ENCODE assay signal across 10 mouse cellular contexts in the genomic region with DNA sequence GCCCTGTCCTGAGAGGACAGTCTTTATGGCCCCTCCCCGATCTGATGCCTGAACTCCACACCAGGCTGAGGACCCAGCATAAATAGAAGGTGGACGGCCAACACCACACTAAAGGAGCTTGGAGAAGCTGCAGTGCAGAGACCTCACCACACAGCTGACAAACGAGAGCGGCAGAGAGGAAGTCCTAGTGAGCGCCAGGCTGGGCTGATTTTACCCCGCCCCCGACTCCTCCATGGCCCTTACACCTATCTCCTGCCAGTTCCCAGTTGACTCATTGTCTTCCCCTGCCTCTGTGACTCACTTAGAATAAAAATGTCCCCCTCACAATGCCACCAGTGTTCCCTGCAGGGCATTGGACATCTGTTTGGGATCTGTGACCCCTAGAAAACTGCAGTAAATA. TPM values are rescaled to one million over a fixed set of nuclear protein-coding genes. Genes with fewer than 3 reads are reported as not detected.
DNase-seq lines count a peak whose midpoint lies in the region; ATAC-seq and TF ChIP-seq lines count a peak whose summit lies in the region.
"Had no signal": no experiment of that assay in that cellular context is flagged by ENCODE, and none has a peak within 500 bp of the region (broad histone marks: within the 10 kb centered on the region; RNA-seq: fewer than 3 reads in every experiment).

No protein-coding gene starts in this region.

- no peaks in the 10 kb centered on the region for H3K27me3 ChIP-seq in midbrain, embryonic 16.5 days (ENCODE audit: control insufficient read depth, insufficient read depth, low read depth, low read length)
- H3K27me3 ChIP-seq in forebrain, embryonic 16.5 days (replicated peaks; ENCODE audit: control insufficient read depth, insufficient read depth, low read length), result no peaks in the 10 kb centered on the region

- ATAC-seq in CD4-positive, CD25-positive, alpha-beta regulatory T cell, adult 4 months, result peak; percentile 63
- ATAC-seq in megakaryocyte-erythroid progenitor cell, adult 5-6 weeks (replicated peaks; ENCODE audit: low FRiP score, low TSS enrichment, poor library complexity, severe bottlenecking), result no peak
- ATAC-seq in midbrain, embryonic 16.5 days, result no peak
- no peak for ATAC-seq in forebrain, embryonic 16.5 days

- no peak for TF ChIP-seq POLR2A in brain, embryonic 14.5 days (IDR thresholded peaks at IDR 0.05; ENCODE audit: borderline replicate concordance, extremely low read depth, insufficient read depth, insufficient read length, poor library complexity, severe bottlenecking)

- H3K9ac ChIP-seq in midbrain, embryonic 16.5 days (ENCODE audit: low read depth, low read length), result no peak overlapping the region
- H3K9ac ChIP-seq in forebrain, embryonic 16.5 days (replicated peaks; ENCODE audit: low read depth, low read length), result no peak overlapping the region
- H3K9ac ChIP-seq: heart, embryonic 13.5 days had no signal

- H3K36me3 ChIP-seq in midbrain, embryonic 16.5 days (ENCODE audit: control insufficient read depth, insufficient read depth, low read length), result no peaks in the 10 kb centered on the region
- H3K36me3 ChIP-seq in forebrain, embryonic 16.5 days (ENCODE audit: control insufficient read depth, insufficient read depth), result no peaks in the 10 kb centered on the region
- H3K36me3 ChIP-seq: heart, embryonic 13.5 days had no signal

- no peaks in the 10 kb centered on the region for H3K9me3 ChIP-seq in midbrain, embryonic 16.5 days (replicated peaks; ENCODE audit: control insufficient read depth, low read length, poor library complexity, severe bottlenecking)
- no peaks in the 10 kb centered on the region for H3K9me3 ChIP-seq in forebrain, embryonic 16.5 days (ENCODE audit: control insufficient read depth, low read length)
- H3K9me3 ChIP-seq: heart, embryonic 13.5 days had no signal

- TF ChIP-seq CTCF in brain, embryonic 14.5 days (IDR thresholded peaks at IDR 0.05; ENCODE audit: borderline replicate concordance, extremely low read depth, insufficient read depth, insufficient read length), result no peak

- H3K27ac ChIP-seq in midbrain, embryonic 16.5 days (ENCODE audit: low read length), result no peak overlapping the region
- H3K27ac ChIP-seq in forebrain, embryonic 16.5 days (ENCODE audit: low read length), result no peak overlapping the region
- H3K27ac ChIP-seq: heart, embryonic 13.5 days had no signal

- WGBS in midbrain, embryonic 16.5 days, result 64% methylated on average over 7 of the region's 7 CpGs
- 48% methylated on average over 7 of the region's 7 CpGs for WGBS in forebrain, embryonic 16.5 days

- H3K4me3 ChIP-seq in midbrain, embryonic 16.5 days (ENCODE audit: low read depth, low read length), result no peak overlapping the region
- H3K4me3 ChIP-seq in forebrain, embryonic 16.5 days (replicated peaks; ENCODE audit: low read length), result no peak overlapping the region
- H3K4me3 ChIP-seq: heart, embryonic 13.5 days had no signal

- DNase-seq in kidney, postnatal 4 days, result peak; percentile 41 to 51
- no peak for DNase-seq in kidney, adult 18-20 months
- DNase-seq in brain, embryonic 14.5 days (ENCODE audit: low read depth), result peak; percentile 43
- peak; percentile 47 for DNase-seq in lung, postnatal 25 days (ENCODE audit: low spot score)

- H3K4me2 ChIP-seq in midbrain, embryonic 16.5 days (ENCODE audit: low read length), result no peak overlapping the region
- no peak overlapping the region for H3K4me2 ChIP-seq in forebrain, embryonic 16.5 days (ENCODE audit: low read length)
- H3K4me2 ChIP-seq: heart, embryonic 13.5 days had no signal

- H3K4me1 ChIP-seq in midbrain, embryonic 16.5 days (ENCODE audit: control insufficient read depth, insufficient read depth, low read length), result peaks cover 11% of the 10 kb centered on the region
- H3K4me1 ChIP-seq in forebrain, embryonic 16.5 days (replicated peaks; ENCODE audit: control insufficient read depth, insufficient read depth, low read length), result peaks cover 22% of the 10 kb centered on the region

RNA-seq across cellular contexts. Expression of a gene that starts 13.6 kb away (rescaled TPM):
- polyA plus RNA-seq in CD4-positive, CD25-positive, alpha-beta regulatory T cell, adult 4 months (2017; shearing (Covaris generic)), result not detected
- polyA plus RNA-seq in brain, embryonic 14.5 days (2012; rRNA removed), result not detected in 2 replicates
- not detected in 2 replicates for total RNA-seq in megakaryocyte-erythroid progenitor cell, adult 5-6 weeks (2014; fragmentation: Nextera tagmentation)
- total RNA-seq in megakaryocyte-erythroid progenitor cell, adult 5-6 weeks (2017), result not detected in 2 replicates
- not detected in 2 replicates for polyA plus RNA-seq in midbrain, embryonic 16.5 days (2015; fragmentation: Nextera tagmentation; extraction: Ambion mirVana)
- polyA plus RNA-seq in forebrain, embryonic 16.5 days (2015; fragmentation: Nextera tagmentation; extraction: Ambion mirVana), result not detected in 2 replicates
- polyA plus RNA-seq: heart, embryonic 13.5 days; liver, embryonic 16.5 days had no signal

RNA-seq across cellular contexts. Expression of a gene that starts 44.1 kb away (rescaled TPM):
- polyA plus RNA-seq in CD4-positive, CD25-positive, alpha-beta regulatory T cell, adult 4 months (2017; shearing (Covaris generic)), result not detected
- polyA plus RNA-seq in brain, embryonic 14.5 days (2012; rRNA removed), result not detected in 2 replicates
- total RNA-seq in megakaryocyte-erythroid progenitor cell, adult 5-6 weeks (2014; fragmentation: Nextera tagmentation), result not detected in 2 replicates
- total RNA-seq in megakaryocyte-erythroid progenitor cell, adult 5-6 weeks (2017), result not detected in 2 replicates
- 0.29 TPM in 1 of 2 replicates, not detected in the other for polyA plus RNA-seq in midbrain, embryonic 16.5 days (2015; fragmentation: Nextera tagmentation; extraction: Ambion mirVana)
- polyA plus RNA-seq in forebrain, embryonic 16.5 days (2015; fragmentation: Nextera tagmentation; extraction: Ambion mirVana), result not detected in 2 replicates
- polyA plus RNA-seq: heart, embryonic 13.5 days; liver, embryonic 16.5 days had no signal

RNA-seq across cellular contexts. Expression of a gene that starts 59.3 kb away (rescaled TPM):
- polyA plus RNA-seq in CD4-positive, CD25-positive, alpha-beta regulatory T cell, adult 4 months (2017; shearing (Covaris generic)), result 1 to 10 TPM; 4.2 TPM
- polyA plus RNA-seq in brain, embryonic 14.5 days (2012; rRNA removed), result 15.6 and 19.3 TPM in 2 replicates
- 0.13 and 2.8 TPM in 2 replicates for total RNA-seq in megakaryocyte-erythroid progenitor cell, adult 5-6 weeks (2014; fragmentation: Nextera tagmentation)
- total RNA-seq in megakaryocyte-erythroid progenitor cell, adult 5-6 weeks (2017), result 1.5 and 2.9 TPM in 2 replicates
- 5.3 and 6.0 TPM in 2 replicates for polyA plus RNA-seq in midbrain, embryonic 16.5 days (2015; fragmentation: Nextera tagmentation; extraction: Ambion mirVana)
- polyA plus RNA-seq in forebrain, embryonic 16.5 days (2015; fragmentation: Nextera tagmentation; extraction: Ambion mirVana), result 5.2 and 5.4 TPM in 2 replicates
